Mouse (Mus musculus) hindbrain, embryonic 14.5 days (tissue): ENCODE measurements at regions not wholly inside any gene's neighbourhood (a gene's known extent, or its start where the extent isn't known, plus 50 kb on each side); places are given as distances from the start of the nearest gene placed in this dataset.

Experiments used
- ATAC-seq: fragments of 200-750 bp; cut with Nextera tagmentation; 2 replicates; pipeline ENCODE4 v1.8.0; 2017; ENCODE audit warnings: moderate number of reproducible peaks, mild to moderate bottlenecking, moderate TSS enrichment, moderate library complexity; ENCODE audit not compliant: low FRiP score
- DNase-seq: peaks from one replicate; pipeline ENCODE4 v3.0.0-alpha.2; 2015; ENCODE audit warnings: low spot score
- H3K27ac ChIP-seq: fragments of 300-500 bp; sonication (generic); 2 replicates; pipeline ENCODE4 v1.5.1; 2014; ENCODE audit warnings: mild to moderate bottlenecking, moderate library complexity
- H3K27me3 ChIP-seq: fragments of 300-500 bp; sonication (generic); 2 replicates; pipeline ENCODE4 v1.6.1; 2014; ENCODE audit warnings: mild to moderate bottlenecking, low read length, mixed read lengths; ENCODE audit not compliant: control insufficient read depth, insufficient read depth
- H3K36me3 ChIP-seq: fragments of 300-500 bp; sonication (generic); replicated peaks from 2 replicates; pipeline ENCODE4 v1.6.1; 2014; ENCODE audit not compliant: control insufficient read depth, insufficient read depth
- H3K4me1 ChIP-seq: fragments of 300-500 bp; sonication (generic); replicated peaks from 2 replicates; pipeline ENCODE4 v1.6.1; 2014; ENCODE audit warnings: antibody characterized with exemption, low read length, mixed read lengths; ENCODE audit not compliant: control insufficient read depth, insufficient read depth
- H3K4me2 ChIP-seq: fragments of 300-500 bp; sonication (generic); replicated peaks from 2 replicates; pipeline ENCODE4 v1.6.1; 2014; ENCODE audit warnings: mild to moderate bottlenecking, moderate library complexity
- H3K4me3 ChIP-seq: fragments of 300-500 bp; sonication (generic); replicated peaks from 2 replicates; pipeline ENCODE4 v1.5.1; 2014; ENCODE audit warnings: mild to moderate bottlenecking, low read length
- H3K9ac ChIP-seq: fragments of 300-500 bp; sonication (generic); 2 replicates; pipeline ENCODE4 v1.6.1; 2014
- H3K9me3 ChIP-seq: fragments of 300-500 bp; sonication (generic); 2 replicates; pipeline ENCODE4 v1.6.1; 2016; ENCODE audit warnings: low read length; ENCODE audit not compliant: control insufficient read depth
- WGBS: fragments of 180-500 bp; shearing (Covaris S2); extraction: QIAGEN DNeasy Blood & Tissue Kit; methylation state at CpG from one replicate; pipeline ENCODE4 v1.1.7; 2014; 5-methylcytosine and 5-hydroxymethylcytosine counted together

- no peak overlapping the region for H3K4me3 ChIP-seq
- WGBS = 18% methylated on average over 9 of the region's 9 CpGs
- ATAC-seq = peak; percentile 87
Measured at GRCm38 (mm10) chr5:45282207-45282930, 167.7 kb downstream of the Qdpr start.

GRCm38 (mm10) chr5:45278571-45278970, 171.5 kb downstream of the Qdpr start:
- H3K9me3 ChIP-seq = no peaks in the 10 kb centered on the region
- H3K27me3 ChIP-seq = no peaks in the 10 kb centered on the region
- H3K4me3 ChIP-seq = peak overlapping the region; percentile 17
- WGBS = under 1% methylated on average over 9 of the region's 9 CpGs
- peak overlapping the region; percentile 62 for H3K4me2 ChIP-seq
- H3K4me1 ChIP-seq = 0 out of 2 replicates have a peak, but pooled peaks cover 8% of the 10 kb centered on the region
- no peaks in the 10 kb centered on the region for H3K36me3 ChIP-seq
- H3K27ac ChIP-seq = peak overlapping the region; percentile 32; the same call in 1 of the 2 replicates
- peak; percentile 94 for DNase-seq
- H3K9ac ChIP-seq = no peak overlapping the region
- peak; percentile 75 for ATAC-seq

More at GRCm38 (mm10) chr5:45282207-45282930, 167.7 kb downstream of the Qdpr start:
- H3K4me1 ChIP-seq = 0 out of 2 replicates have a peak, but pooled peaks cover 9% of the 10 kb centered on the region
- peak; percentile 39 for DNase-seq
- no peaks in the 10 kb centered on the region for H3K9me3 ChIP-seq
- no peak overlapping the region for H3K27ac ChIP-seq
- H3K27me3 ChIP-seq = no peaks in the 10 kb centered on the region
- no peaks in the 10 kb centered on the region for H3K36me3 ChIP-seq
- no peak overlapping the region for H3K9ac ChIP-seq
- no peak overlapping the region for H3K4me2 ChIP-seq

GRCm38 (mm10) chr5:45278005-45278432, 172.0 kb downstream of the Qdpr start:
- WGBS = 1% methylated on average over 10 of the region's 10 CpGs

GRCm38 (mm10) chr5:45270679-45271078, 179.4 kb downstream of the Qdpr start:
- no peak for DNase-seq
- no peaks in the 10 kb centered on the region for H3K36me3 ChIP-seq
- 0 out of 2 replicates have a peak, but pooled peaks cover 8% of the 10 kb centered on the region for H3K4me1 ChIP-seq
- ATAC-seq = no peak
- H3K27me3 ChIP-seq = no peaks in the 10 kb centered on the region
- no peaks in the 10 kb centered on the region for H3K9me3 ChIP-seq
- WGBS = 88% methylated on average over 3 of the region's 3 CpGs
- no peak overlapping the region for H3K27ac ChIP-seq
- H3K4me2 ChIP-seq = no peak overlapping the region
- no peak overlapping the region for H3K4me3 ChIP-seq
- H3K9ac ChIP-seq = no peak overlapping the region

More at GRCm38 (mm10) chr5:45278005-45278432, 172.0 kb downstream of the Qdpr start:
- peak overlapping the region; percentile 47; the same call in 1 of the 2 replicates for H3K9ac ChIP-seq
- peak overlapping the region; percentile 62 for H3K4me2 ChIP-seq
- peak overlapping the region; percentile 17 for H3K4me3 ChIP-seq
- peak; percentile 42 for DNase-seq
- H3K27me3 ChIP-seq = no peaks in the 10 kb centered on the region
- H3K27ac ChIP-seq = peak overlapping the region; percentile 32
- ATAC-seq = 0 out of 2 replicates have a peak, but pooled peaks have one; percentile 32
- no peaks in the 10 kb centered on the region for H3K9me3 ChIP-seq
- no peaks in the 10 kb centered on the region for H3K36me3 ChIP-seq
- H3K4me1 ChIP-seq = 0 out of 2 replicates have a peak, but pooled peaks cover 8% of the 10 kb centered on the region

- no peak overlapping the region for H3K4me3 ChIP-seq
- ATAC-seq (no peak), DNase-seq (no peak)
- no peaks in the 10 kb centered on the region for H3K27me3 ChIP-seq
- H3K27ac ChIP-seq = no peak overlapping the region
- H3K4me1 ChIP-seq = 0 out of 2 replicates have a peak, but pooled peaks cover 8% of the 10 kb centered on the region
- H3K9ac ChIP-seq = no peak overlapping the region
- no peak overlapping the region for H3K4me2 ChIP-seq
- 91% methylated on average over 5 of the region's 5 CpGs for WGBS
- no peaks in the 10 kb centered on the region for H3K9me3 ChIP-seq
- no peaks in the 10 kb centered on the region for H3K36me3 ChIP-seq
Measured at GRCm38 (mm10) chr5:45269391-45269790, 180.6 kb downstream of the Qdpr start.

- H3K27ac ChIP-seq = no peak overlapping the region
- no peaks in the 10 kb centered on the region for H3K27me3 ChIP-seq
- no peak overlapping the region for H3K4me2 ChIP-seq
- ATAC-seq (no peak), DNase-seq (no peak)
- H3K4me3 ChIP-seq = no peak overlapping the region
- H3K4me1 ChIP-seq = 0 out of 2 replicates have a peak, but pooled peaks cover 8% of the 10 kb centered on the region
- no peak overlapping the region for H3K9ac ChIP-seq
- H3K9me3 ChIP-seq = no peaks in the 10 kb centered on the region
- no peaks in the 10 kb centered on the region for H3K36me3 ChIP-seq
- 43% methylated on average over 5 of the region's 5 CpGs for WGBS
Measured at GRCm38 (mm10) chr5:45266914-45267313, 183.1 kb downstream of the Qdpr start.

GRCm38 (mm10) chr5:45258486-45258885, 191.6 kb downstream of the Qdpr start:
- 97% methylated on average over 1 of the region's 1 CpGs for WGBS
- no peak overlapping the region for H3K27ac ChIP-seq
- H3K9ac ChIP-seq = no peak overlapping the region
- no peaks in the 10 kb centered on the region for H3K36me3 ChIP-seq
- H3K4me2 ChIP-seq = no peak overlapping the region
- ATAC-seq (no peak), DNase-seq (peak; percentile 22)
- no peaks in the 10 kb centered on the region for H3K27me3 ChIP-seq
- no peaks in the 10 kb centered on the region for H3K9me3 ChIP-seq
- no peaks in the 10 kb centered on the region for H3K4me1 ChIP-seq
- no peak overlapping the region for H3K4me3 ChIP-seq

- Histone ChIP-seq H3K4me1 (no peaks in the 10 kb centered on the region), H3K27ac (no peak overlapping the region), H3K9me3 (no peaks in the 10 kb centered on the region), H3K36me3 (no peaks in the 10 kb centered on the region), H3K4me2 (no peak overlapping the region), H3K9ac (no peak overlapping the region), H3K27me3 (no peaks in the 10 kb centered on the region), H3K4me3 (no peak overlapping the region)
- WGBS = 64% methylated on average over 9 of the region's 9 CpGs
- DNase-seq (no peak), ATAC-seq (no peak)
Measured at GRCm38 (mm10) chr5:45256256-45256999, 193.6 kb downstream of the Qdpr start.

- no peak overlapping the region for H3K4me2 ChIP-seq
- H3K27me3 ChIP-seq = no peaks in the 10 kb centered on the region
- no peak overlapping the region for H3K27ac ChIP-seq
- ATAC-seq (no peak), DNase-seq (no peak)
- no peaks in the 10 kb centered on the region for H3K36me3 ChIP-seq
- no peaks in the 10 kb centered on the region for H3K4me1 ChIP-seq
- H3K9ac ChIP-seq = no peak overlapping the region
- no peak overlapping the region for H3K4me3 ChIP-seq
- 86% methylated on average over 4 of the region's 4 CpGs for WGBS
- H3K9me3 ChIP-seq = no peaks in the 10 kb centered on the region
Measured at GRCm38 (mm10) chr5:45231856-45232255, 218.2 kb downstream of the Qdpr start.
